Mouse (Mus musculus) stomach, postnatal 0 days (tissue): Measurements from ENCODE around the gene Magi1. TPM values are rescaled to one million over a fixed set of nuclear protein-coding genes. Genes with fewer than 3 reads are reported as not detected.

Experiments
- ATAC-seq: fragments of 200-750 bp; cut with Nextera tagmentation; 2 replicates; pipeline ENCODE4 v1.8.0; 2017; ENCODE audit not compliant: low FRiP score, low TSS enrichment
- DNase-seq: peaks from one replicate; pipeline ENCODE4 v3.0.0-alpha.2; 2016; ENCODE audit warnings: low spot score
- H3K27ac ChIP-seq: fragments of 300-500 bp; sonication (generic); replicated peaks from 2 replicates; pipeline ENCODE4 v1.5.1; 2014; ENCODE audit warnings: mild to moderate bottlenecking, control low read depth
- H3K27me3 ChIP-seq: fragments of 300-500 bp; sonication (generic); 2 replicates; pipeline ENCODE4 v1.6.1; 2014; ENCODE audit warnings: low read length; ENCODE audit not compliant: control insufficient read depth, insufficient read depth
- H3K36me3 ChIP-seq: fragments of 300-500 bp; sonication (generic); 2 replicates; pipeline ENCODE4 v1.6.1; 2014; ENCODE audit warnings: low read length, mixed read lengths; ENCODE audit not compliant: control insufficient read depth, insufficient read depth
- H3K4me1 ChIP-seq: fragments of 300-500 bp; sonication (generic); replicated peaks from 2 replicates; pipeline ENCODE4 v1.6.1; 2014; ENCODE audit warnings: antibody characterized with exemption; ENCODE audit not compliant: control insufficient read depth, insufficient read depth
- H3K4me2 ChIP-seq: fragments of 300-500 bp; sonication (generic); replicated peaks from 2 replicates; pipeline ENCODE4 v1.6.1; 2014; ENCODE audit warnings: low read depth, mild to moderate bottlenecking, control low read depth, moderate library complexity
- H3K4me3 ChIP-seq: fragments of 300-500 bp; sonication (generic); 2 replicates; pipeline ENCODE4 v1.5.1; 2014; ENCODE audit warnings: low read depth, low read length, control low read depth
- H3K9ac ChIP-seq: fragments of 300-500 bp; sonication (generic); 2 replicates; pipeline ENCODE4 v1.6.1; 2014; ENCODE audit warnings: mild to moderate bottlenecking, low read length, control low read depth, mixed read lengths
- H3K9me3 ChIP-seq: fragments of 300-500 bp; sonication (generic); 2 replicates; pipeline ENCODE4 v1.6.1; 2016; ENCODE audit warnings: low read length; ENCODE audit not compliant: control insufficient read depth
- CTCF ChIP-seq: IDR thresholded peaks from 2 replicates; pipeline ENCODE4 v1.5.1; 2016; ENCODE audit warnings: antibody characterized with exemption, low read depth, mild to moderate bottlenecking, moderate library complexity
- EP300 ChIP-seq: optimal IDR thresholded peaks from 2 replicates; pipeline ENCODE3; 2016; ENCODE audit warnings: antibody characterized with exemption
- WGBS: fragments of 180-500 bp; shearing (Covaris S2); extraction: QIAGEN DNeasy Blood & Tissue Kit; methylation state at CpG from one replicate; pipeline ENCODE4 v1.1.7; 2014; 5-methylcytosine and 5-hydroxymethylcytosine counted together
- polyA plus RNA-seq: library from polyadenylated mRNA; unstranded; fragments of >200 nt; fragmentation: Nextera tagmentation; extraction: Ambion mirVana; gene quantifications from 2 replicates; pipeline ENCODE4 v1.2.1, GENCODE M21; 2015

Gene Magi1
- polyA plus RNA-seq, 1 experiment from 2014 or later = 4.4 TPM

- no peaks in the 10 kb centered on the region for H3K9me3 ChIP-seq
- DNase-seq = no peak
- no peak overlapping the region for H3K4me3 ChIP-seq
- H3K4me2 ChIP-seq = no peak overlapping the region
- H3K36me3 ChIP-seq = no peaks in the 10 kb centered on the region
- H3K4me1 ChIP-seq = no peaks in the 10 kb centered on the region
- no peak for TF ChIP-seq EP300
- TF ChIP-seq CTCF = no peak
- peak; percentile 69 for ATAC-seq
- 59% methylated on average over 3 of the region's 3 CpGs for WGBS
- no peaks in the 10 kb centered on the region for H3K27me3 ChIP-seq
- no peak overlapping the region; the same call in 1 of the 2 replicates for H3K27ac ChIP-seq
- H3K9ac ChIP-seq = no peak overlapping the region
Observed at GRCm38 (mm10) chr6:93758114-93758513, 525.6 kb downstream of the Magi1 start.

GRCm38 (mm10) chr6:93757353-93758087, 526.2 kb downstream of the Magi1 start:
- Histone ChIP-seq H3K36me3 (no peaks in the 10 kb centered on the region), H3K9ac (no peak overlapping the region), H3K4me2 (no peak overlapping the region), H3K27ac (peak overlapping the region; percentile 56), H3K27me3 (no peaks in the 10 kb centered on the region), H3K4me3 (no peak overlapping the region), H3K9me3 (no peaks in the 10 kb centered on the region), H3K4me1 (no peaks in the 10 kb centered on the region)
- 24% methylated on average over 11 of the region's 11 CpGs for WGBS
- TF ChIP-seq EP300 (no peak), CTCF (peak; percentile 92)
- peak; percentile 91 for ATAC-seq
- peak; percentile 79 for DNase-seq

GRCm38 (mm10) chr6:93743145-93743544, 540.6 kb downstream of the Magi1 start:
- ATAC-seq = no peak
- H3K4me1 ChIP-seq = no peaks in the 10 kb centered on the region
- no peak for DNase-seq
- 52% methylated on average over 6 of the region's 6 CpGs for WGBS
- H3K9ac ChIP-seq = no peak overlapping the region
- H3K4me2 ChIP-seq = no peak overlapping the region
- no peaks in the 10 kb centered on the region for H3K27me3 ChIP-seq
- TF ChIP-seq EP300 (no peak), CTCF (no peak)
- no peak overlapping the region for H3K27ac ChIP-seq
- no peak overlapping the region for H3K4me3 ChIP-seq
- no peaks in the 10 kb centered on the region for H3K36me3 ChIP-seq
- no peaks in the 10 kb centered on the region for H3K9me3 ChIP-seq

GRCm38 (mm10) chr6:93739786-93740185, 543.9 kb downstream of the Magi1 start:
- TF ChIP-seq CTCF (no peak), EP300 (no peak)
- H3K27me3 ChIP-seq = no peaks in the 10 kb centered on the region
- DNase-seq (no peak), ATAC-seq (no peak)
- H3K9me3 ChIP-seq = no peaks in the 10 kb centered on the region
- no peaks in the 10 kb centered on the region for H3K36me3 ChIP-seq
- H3K4me2 ChIP-seq = no peak overlapping the region
- no peak overlapping the region for H3K9ac ChIP-seq
- H3K4me1 ChIP-seq = no peaks in the 10 kb centered on the region
- no peak overlapping the region for H3K4me3 ChIP-seq
- H3K27ac ChIP-seq = no peak overlapping the region
- 82% methylated on average over 3 of the region's 3 CpGs for WGBS

- no peak for TF ChIP-seq CTCF
- no peak for TF ChIP-seq EP300
- no peak overlapping the region for H3K4me3 ChIP-seq
Observed at GRCm38 (mm10) chr6:93737083-93737482, 546.6 kb downstream of the Magi1 start.

GRCm38 (mm10) chr6:93736071-93736470, 547.6 kb downstream of the Magi1 start:
- no peaks in the 10 kb centered on the region for H3K36me3 ChIP-seq
- no peak overlapping the region for H3K4me3 ChIP-seq
- H3K4me2 ChIP-seq = no peak overlapping the region
- 88% methylated on average over 3 of the region's 3 CpGs for WGBS
- no peak for ATAC-seq
- no peak for DNase-seq
- no peaks in the 10 kb centered on the region for H3K4me1 ChIP-seq
- H3K27me3 ChIP-seq = no peaks in the 10 kb centered on the region
- H3K27ac ChIP-seq = no peak overlapping the region
- no peak for TF ChIP-seq CTCF
- TF ChIP-seq EP300 = no peak
- no peaks in the 10 kb centered on the region for H3K9me3 ChIP-seq
- no peak overlapping the region for H3K9ac ChIP-seq

More at GRCm38 (mm10) chr6:93737083-93737482, 546.6 kb downstream of the Magi1 start:
- Histone ChIP-seq H3K27ac (no peak overlapping the region), H3K9ac (no peak overlapping the region), H3K9me3 (no peaks in the 10 kb centered on the region), H3K4me1 (no peaks in the 10 kb centered on the region), H3K4me2 (no peak overlapping the region), H3K27me3 (no peaks in the 10 kb centered on the region), H3K36me3 (no peaks in the 10 kb centered on the region)
- DNase-seq (no peak), ATAC-seq (no peak)
- 75% methylated on average over 1 of the region's 1 CpGs for WGBS
